Mouse (Mus musculus) lung, adult 2 months (tissue): Measurements from ENCODE around the gene Zc3h4. TPM values are rescaled to one million over a fixed set of nuclear protein-coding genes. Genes with fewer than 3 reads are reported as not detected.
A peak's percentile ranks its signal among the peaks of the same experiment; 100 is the strongest.
"Not testable (repeated sequence)": the region's sequence is repeated elsewhere in the genome, so short reads cannot be mapped to it uniquely, and the experiment has no call there.

Experiments
- DNase-seq: peaks from one replicate; pipeline ENCODE4 v3.0.0; 2022
- H3K4me1 ChIP-seq: fragments of 200-500 bp; 2 replicates; pipeline ENCODE4 v1.6.1; 2011; ENCODE audit warnings: low read length; ENCODE audit not compliant: control insufficient read depth, insufficient read depth
- H3K4me3 ChIP-seq: fragments of 200-500 bp; replicated peaks from 2 replicates; pipeline ENCODE3; 2011; ENCODE audit warnings: low read depth, mild to moderate bottlenecking, control low read depth, low read length; ENCODE audit errors: extremely low read depth
- CTCF ChIP-seq: fragments of 200-500 bp; IDR thresholded peaks from 2 replicates; pipeline ENCODE4 v1.5.1; 2011; ENCODE audit warnings: mild to moderate bottlenecking, low read length, control low read depth; ENCODE audit not compliant: insufficient read depth
- POLR2A ChIP-seq: fragments of 200-500 bp; IDR thresholded peaks from 2 replicates; pipeline ENCODE4 v1.6.1; 2011; ENCODE audit warnings: low read depth, mild to moderate bottlenecking, control low read depth, low read length, borderline replicate concordance; ENCODE audit errors: extremely low read depth
- WGBS: fragments of 180-500 bp; shearing (Covaris S2); methylation state at CpG from one replicate; pipeline ENCODE4 v1.1.7; 2018; 5-methylcytosine and 5-hydroxymethylcytosine counted together
- polyA plus RNA-seq: library from polyadenylated mRNA; depleted of rRNA; stranded (reverse); fragments of >200 nt; gene quantifications from 2 replicates; pipeline ENCODE4 v1.2.3, GENCODE M21; 2012

The Zc3h4 gene
- polyA plus RNA-seq, 1 experiment = 45.9 TPM

DNA sequence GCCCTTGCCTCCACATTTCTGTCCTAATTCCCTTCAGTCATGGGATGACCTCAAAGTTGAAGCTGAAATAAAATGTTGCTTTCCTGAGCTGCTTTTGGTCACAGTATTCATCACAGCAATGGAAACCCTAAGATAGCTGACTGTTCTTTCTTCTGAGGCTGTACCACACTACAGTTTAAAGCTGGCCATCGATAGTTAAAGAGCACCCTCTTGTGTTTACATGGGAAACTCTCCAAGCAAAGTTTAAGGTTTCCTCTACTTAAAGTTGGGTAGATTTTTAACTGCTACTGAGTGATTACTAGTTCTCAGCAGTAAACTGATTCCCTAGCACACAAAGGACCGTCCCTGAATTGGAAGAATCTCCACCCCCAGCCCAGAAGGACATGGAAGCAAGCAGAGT lies 27.0 kb upstream of the Zc3h4 start:
- TF ChIP-seq CTCF (peak; percentile 32; the same call in 1 of the 2 replicates), POLR2A (no peak)
- Histone ChIP-seq H3K4me1 (peaks cover 6% of the 10 kb centered on the region), H3K4me3 (no peak overlapping the region)
- no peak for DNase-seq
- WGBS = 28% methylated on average over 2 of the region's 2 CpGs

DNA sequence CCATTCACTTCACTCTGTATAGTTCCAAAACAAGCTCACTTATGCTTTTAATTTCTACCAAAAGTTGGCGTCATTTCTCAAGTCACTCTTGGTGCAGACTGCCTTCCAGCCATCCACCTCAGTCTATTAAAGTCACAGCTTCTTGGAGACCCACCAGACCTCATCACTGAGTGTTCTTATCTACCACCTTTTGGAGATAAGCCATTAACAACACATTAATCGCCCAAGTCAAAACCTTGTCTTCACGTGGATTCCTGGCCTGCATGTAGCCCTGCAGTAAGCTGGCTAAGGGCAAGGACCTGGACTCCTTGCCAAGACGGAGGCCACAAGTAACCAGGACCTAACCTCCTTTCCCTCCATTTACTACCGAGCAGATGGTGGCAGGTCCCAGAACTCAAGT lies 25.7 kb upstream of the Zc3h4 start:
- H3K4me3 ChIP-seq = no peak overlapping the region
- WGBS = 71% methylated on average over 5 of the region's 5 CpGs
- no peak for DNase-seq
- peaks cover 4% of the 10 kb centered on the region for H3K4me1 ChIP-seq
- TF ChIP-seq CTCF = no peak
- no peak for TF ChIP-seq POLR2A

DNA sequence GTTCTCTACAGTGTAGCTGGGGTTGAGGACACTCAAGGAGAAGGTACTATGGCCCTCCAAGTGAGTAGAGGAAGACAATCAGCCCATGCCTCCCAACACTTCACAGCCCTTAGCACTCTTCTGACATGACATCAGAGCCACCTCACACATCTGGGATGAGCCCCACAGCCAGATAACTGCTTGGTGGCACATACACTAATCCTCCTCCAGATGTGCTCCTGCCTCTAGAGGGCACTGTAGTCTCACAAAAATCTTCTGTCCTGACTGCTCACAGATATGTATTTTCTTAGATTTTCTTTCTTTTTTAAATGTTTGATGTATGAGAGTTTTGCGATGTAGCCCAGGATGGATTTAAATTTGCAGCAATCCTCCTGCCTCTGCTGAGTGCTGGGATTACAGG lies 24.2 kb upstream of the Zc3h4 start:
- Histone ChIP-seq H3K4me3 (no peak overlapping the region), H3K4me1 (peaks cover 4% of the 10 kb centered on the region)
- peak; percentile 51 for DNase-seq
- no peak for TF ChIP-seq POLR2A
- TF ChIP-seq CTCF = peak; percentile 44
- 70% methylated on average over 1 of the region's 1 CpGs for WGBS

DNA sequence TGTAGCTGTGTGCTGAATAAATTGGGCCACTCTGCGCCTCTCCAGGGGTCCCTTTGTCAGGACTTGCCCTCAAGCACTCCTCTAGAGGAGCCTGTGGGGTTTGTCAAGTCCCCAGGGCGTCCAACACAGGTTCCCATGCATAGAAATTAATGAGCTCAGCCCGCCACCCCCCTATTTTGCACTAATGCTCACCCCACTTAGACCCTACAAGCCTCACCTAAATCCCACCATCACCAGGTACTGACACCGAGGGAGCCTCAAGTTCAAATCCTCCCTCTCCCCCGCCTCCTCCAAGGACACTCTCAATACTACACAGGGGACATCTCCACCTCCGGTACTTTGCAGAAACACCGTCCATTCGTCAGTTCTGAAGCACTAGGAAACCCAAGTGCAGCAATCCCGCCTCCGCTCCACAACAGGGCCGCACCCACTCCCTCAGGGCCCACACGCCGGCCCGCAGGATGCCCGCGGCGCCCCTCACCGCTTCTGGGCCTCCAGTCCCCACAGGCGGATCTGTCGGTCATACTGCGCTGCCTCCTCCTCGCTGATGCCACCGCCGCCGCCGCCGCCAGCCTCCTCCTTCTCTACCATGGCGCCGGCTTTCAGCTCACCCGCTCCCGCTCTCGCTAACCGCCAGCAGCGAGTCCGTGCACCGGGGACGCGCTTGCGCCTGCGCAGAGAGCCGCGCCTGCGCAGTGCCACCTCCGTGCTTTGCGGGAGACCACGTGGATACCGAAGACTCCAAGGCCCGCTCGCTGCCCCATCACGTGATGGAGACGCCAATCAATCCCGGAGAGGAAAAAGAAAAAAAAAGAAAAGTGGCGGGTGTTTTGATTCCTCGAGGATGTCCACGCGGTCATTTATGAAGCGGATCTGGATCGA lies 13.3 kb upstream of the Zc3h4 start, which contains the start of gene Sae1:
Gene Sae1 (minus strand): TSS at position 647 of the 882 bp plus-strand sequence.
- TF ChIP-seq POLR2A = peak; percentile 47; the same call in 1 of the 2 replicates
- no peak for TF ChIP-seq CTCF
- DNase-seq = peak; percentile 93
- under 1% methylated on average over 58 of the region's 58 CpGs for WGBS
- H3K4me1 ChIP-seq = 0 out of 2 replicates have a peak, but pooled peaks cover 3% of the 10 kb centered on the region
- peak within 1 kb of the TSS; percentile 74 for H3K4me3 ChIP-seq

DNA sequence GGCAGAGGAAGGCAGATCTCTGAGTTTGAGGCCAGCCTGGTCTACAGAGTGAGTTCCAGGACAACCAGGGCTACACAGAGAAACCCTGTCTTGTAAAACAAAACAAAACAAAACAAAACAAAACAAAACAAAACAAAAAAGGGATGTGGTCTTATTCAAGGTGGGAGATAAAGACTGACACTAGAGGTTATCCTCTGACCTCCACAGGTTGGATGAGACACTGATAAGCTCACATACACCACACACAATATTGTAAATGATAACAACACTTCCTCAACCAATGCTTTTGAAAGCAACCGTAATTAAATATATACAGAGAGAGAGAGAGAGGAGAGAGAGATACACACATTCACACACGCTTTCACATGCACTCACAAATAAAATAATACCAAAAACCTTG lies 10.8 kb upstream of the Zc3h4 start:
- not testable (repeated sequence) for H3K4me1 ChIP-seq, H3K4me3 ChIP-seq, DNase-seq
- 64% methylated on average over 2 of the region's 2 CpGs for WGBS

DNA sequence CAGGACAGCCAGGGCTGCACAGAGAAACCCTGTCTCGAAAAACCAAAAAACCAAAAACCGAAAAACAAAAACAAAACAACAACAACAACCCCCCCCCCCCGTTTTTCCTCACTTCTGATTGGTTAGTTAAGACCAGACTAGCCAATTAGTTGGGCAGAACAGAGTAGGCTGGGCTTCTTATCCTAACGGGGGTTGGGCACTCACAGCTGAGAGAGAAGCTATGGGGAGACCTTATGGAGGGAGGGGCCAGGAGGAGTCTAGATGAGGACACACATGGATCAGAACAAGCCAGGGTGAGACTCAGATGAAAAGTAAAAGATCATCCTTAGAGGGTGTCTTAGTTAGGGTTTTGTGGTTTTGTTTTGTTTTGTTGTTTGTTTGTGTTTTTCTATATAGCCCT lies 7.8 kb upstream of the Zc3h4 start:
- no peaks in the 10 kb centered on the region for H3K4me1 ChIP-seq
- 41% methylated on average over 4 of the region's 4 CpGs for WGBS
- no peak for DNase-seq
- no peak for TF ChIP-seq POLR2A
- no peak for TF ChIP-seq CTCF
- H3K4me3 ChIP-seq = no peak overlapping the region

DNA sequence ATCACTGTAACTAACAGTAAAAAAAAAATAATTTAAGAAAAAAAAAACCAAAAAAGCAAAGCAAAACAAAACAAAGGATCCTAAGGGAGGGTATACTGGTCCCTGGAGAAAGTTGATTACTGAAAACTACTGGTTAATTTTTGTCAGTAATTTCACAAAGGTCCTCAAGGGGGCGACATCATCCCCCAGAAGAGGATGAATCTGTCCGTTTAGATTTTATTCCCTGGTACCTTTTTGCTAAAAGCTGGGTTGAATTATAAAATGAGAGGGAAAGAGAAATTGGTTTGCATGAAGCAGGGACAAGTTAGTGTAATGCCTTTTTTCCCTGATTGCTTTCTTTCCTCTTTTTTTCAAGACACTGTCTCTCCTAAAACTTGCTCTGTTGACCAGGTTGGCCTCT lies 4.8 kb upstream of the Zc3h4 start:
- TF ChIP-seq CTCF (no peak), POLR2A (no peak)
- DNase-seq = no peak
- WGBS = 0% methylated on average over 2 of the region's 2 CpGs
- Histone ChIP-seq H3K4me1 (peaks cover 5% of the 10 kb centered on the region; the same call in 1 of the 2 replicates), H3K4me3 (no peak overlapping the region)

DNA sequence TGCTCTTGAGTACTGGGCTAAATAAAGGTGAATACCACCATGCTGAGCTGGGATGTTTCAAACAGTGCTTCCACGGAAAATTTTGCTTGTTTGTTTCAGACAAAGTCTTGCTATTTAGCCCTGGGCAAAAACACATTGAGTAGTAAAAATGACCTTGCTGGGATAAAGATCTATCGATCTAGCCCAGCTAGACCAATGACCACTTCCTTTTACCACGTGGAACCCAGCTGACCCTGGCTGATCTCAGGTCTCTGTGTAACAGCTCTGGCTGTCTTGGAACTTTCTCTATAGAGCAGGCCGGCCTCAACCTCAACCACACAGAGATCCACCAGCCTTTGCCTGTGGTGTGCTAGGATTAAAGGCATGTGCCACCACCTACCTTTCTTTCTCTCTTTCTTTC lies 3.2 kb upstream of the Zc3h4 start:
- Histone ChIP-seq H3K4me3 (no peak overlapping the region), H3K4me1 (peaks cover 5% of the 10 kb centered on the region; the same call in 1 of the 2 replicates)
- no peak for DNase-seq
- 68% methylated on average over 4 of the region's 4 CpGs for WGBS
- TF ChIP-seq CTCF (no peak), POLR2A (no peak)

DNA sequence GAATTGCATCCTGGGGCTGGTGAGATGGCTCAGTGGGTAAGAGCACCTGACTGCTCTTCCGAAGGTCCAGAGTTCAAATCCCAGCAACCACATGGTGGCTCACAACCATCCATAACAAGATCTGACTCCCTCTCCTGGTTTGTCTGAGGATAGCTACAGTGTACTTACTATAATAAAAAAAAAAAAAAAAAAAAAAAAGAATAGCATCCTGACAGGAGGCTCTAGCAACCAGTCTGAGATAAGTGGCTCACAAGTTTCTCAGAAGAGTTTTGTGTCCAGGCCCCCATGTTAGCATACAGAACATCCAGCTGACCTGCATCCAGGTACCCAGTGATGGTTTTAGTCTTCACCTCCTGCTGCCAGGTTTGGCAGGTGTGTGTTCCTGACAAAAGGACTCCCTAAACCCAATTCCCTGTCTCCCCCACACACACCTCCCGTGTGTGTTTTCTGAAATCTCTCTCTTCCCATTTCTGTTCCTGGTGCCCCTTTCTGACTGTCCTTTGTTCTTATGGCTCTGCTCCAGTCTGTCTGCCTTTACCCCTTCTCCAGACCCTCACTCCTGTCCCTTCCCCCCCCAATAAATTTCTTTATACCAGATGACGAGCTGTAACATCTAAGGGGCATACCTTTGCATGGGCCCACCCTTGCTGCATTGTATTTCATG lies 2.2 kb upstream of the Zc3h4 start:
- TF ChIP-seq CTCF (no peak), POLR2A (no peak)
- 44% methylated on average over 3 of the region's 3 CpGs for WGBS
- DNase-seq = no peak
- Histone ChIP-seq H3K4me1 (peaks cover 9% of the 10 kb centered on the region), H3K4me3 (no peak overlapping the region)
